Mouse (Mus musculus) spleen, postnatal 4 days (tissue): ENCODE measurements around the gene Cdkal1.

Source experiments
- DNase-seq, 2 experiments: peaks; one replicate each; pipeline ENCODE4 v3.0.0; 2022; ENCODE audit warnings: low spot score in 2 of 2

Cdkal1 gene

DNA sequence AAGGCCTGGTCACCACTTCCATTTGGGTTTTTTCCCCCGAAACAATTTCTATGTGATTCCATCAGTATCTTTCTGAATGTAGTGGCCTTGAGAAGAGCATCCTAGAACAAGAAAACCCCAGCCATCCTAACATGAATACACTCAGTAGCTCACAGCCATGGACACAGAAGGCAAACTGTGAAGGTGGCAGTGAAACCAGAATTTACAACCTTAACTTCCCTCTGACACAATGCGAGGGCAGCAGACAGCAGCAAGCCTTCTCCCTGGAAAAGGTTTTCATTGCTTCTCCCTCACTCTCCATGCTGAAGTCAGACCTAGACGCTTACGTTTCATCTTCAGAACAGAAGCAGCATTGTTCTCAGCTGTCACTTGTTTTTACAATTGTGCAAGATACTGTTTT lies 87.9 kb downstream of the Cdkal1 start:
- DNase-seq, result no peak

DNA sequence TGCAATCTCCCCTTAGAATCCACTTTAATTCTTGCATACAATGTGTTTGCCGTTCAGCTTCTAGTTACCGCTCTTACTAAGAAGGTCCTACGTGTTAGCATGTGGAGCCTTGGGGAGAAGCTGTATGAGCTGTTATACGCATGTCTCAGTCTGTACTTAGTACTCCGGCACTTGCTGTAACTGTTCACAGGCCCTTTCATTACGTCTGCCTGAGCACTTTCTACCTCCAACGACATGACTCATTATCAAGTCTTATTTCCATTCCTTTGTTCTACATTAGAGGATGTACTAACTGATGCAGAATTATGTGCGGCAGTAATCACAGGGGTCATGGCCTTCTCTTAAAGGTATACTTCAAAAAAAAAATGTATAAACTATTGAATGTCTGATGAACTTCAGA lies 89.1 kb downstream of the Cdkal1 start:
- DNase-seq, result no peak

DNA sequence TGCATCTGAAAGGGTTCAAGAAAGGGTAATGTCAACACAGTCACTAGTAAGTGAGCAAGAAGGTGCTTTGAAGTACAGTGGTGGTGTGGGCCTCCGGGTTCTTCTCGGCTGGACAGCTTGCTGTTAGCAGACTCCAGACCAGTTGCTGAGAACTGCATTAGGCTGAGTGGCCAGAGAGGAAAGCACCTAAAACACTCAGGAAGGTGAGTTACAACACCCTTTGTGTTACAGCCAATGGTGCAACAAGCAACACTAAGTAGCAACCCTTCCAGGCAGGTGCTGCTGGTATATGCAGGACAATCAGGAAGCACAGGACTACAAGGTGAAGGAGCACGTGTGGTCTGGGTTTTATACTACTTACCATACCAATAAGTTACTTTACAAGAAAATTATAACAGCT lies 90.2 kb downstream of the Cdkal1 start:
- no peak for DNase-seq

DNA sequence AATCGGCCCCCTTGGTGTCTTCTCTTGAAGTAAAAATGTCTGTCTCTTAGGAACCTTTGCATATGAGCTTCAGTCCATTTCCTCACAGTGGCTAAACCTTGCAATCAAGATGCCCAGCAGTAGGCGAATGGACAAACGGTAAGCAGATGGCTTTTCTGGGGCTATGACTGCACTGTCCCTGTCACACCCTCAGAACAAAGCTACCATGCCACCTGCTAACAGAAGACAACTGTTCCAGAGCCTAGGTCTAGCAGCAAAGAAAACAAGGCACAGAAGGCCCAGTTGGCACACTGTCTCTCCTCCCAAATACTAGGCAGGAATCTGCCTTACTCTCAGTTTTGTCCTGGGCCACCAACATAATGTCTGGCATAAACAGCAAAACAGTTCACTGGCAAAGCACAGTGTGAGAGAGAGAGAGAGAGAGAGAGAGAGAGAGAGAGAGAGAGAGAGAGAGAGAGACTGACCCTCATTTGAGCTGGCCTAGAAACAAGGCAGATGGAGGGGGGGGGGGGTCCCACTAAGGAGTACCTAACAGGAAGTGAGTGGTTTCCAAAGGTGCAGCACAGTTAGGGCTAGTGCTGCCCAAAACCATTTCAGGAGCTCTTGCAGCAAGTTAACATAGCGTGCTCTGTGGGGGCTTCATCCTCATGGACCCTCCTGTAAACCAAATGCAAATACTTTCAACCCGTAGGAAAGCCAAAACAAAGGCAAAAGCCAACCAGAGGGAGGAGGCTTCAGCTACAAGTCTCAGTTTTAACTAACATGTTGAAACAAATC lies 95.6 kb downstream of the Cdkal1 start:
- DNase-seq, result no peak

DNA sequence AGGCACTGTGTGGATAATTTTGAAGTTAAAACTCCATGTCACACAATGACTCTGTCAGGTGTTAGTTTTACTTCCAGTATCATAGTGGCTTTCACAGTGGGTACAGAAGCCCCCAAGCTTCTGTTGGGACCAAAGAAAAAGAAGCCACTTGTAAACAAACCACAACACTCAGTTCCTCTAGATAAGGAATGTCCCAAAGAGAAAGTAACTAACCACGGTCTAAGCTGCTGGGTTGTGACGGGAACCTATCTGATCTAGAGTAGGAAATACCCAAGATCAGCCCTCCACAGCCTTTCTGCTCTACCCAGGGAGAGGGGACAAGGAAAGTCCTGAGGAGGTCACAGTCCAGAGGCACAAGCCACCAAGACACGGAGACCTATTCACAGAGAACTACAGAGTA lies 99.4 kb downstream of the Cdkal1 start:
- DNase-seq, result no peak

DNA sequence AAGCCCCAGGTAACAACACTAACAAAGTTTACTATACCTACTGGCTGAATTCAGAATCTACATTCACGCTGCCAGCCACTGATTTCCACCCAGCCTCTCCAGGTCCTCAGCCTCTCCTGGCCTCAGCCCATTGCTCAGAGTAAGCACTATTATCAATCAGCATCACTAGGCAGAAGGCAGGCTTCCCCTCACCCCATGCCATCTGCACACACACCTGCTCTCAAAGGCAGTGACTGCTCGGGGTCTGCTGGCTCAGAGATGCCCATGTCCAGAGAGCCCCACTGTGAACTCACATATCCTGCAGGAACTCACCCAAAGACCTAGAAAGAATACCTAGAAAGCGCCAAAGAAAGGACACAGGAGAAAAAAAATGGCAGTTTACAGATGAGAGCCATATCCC lies 102.2 kb downstream of the Cdkal1 start:
- DNase-seq, result no peak

DNA sequence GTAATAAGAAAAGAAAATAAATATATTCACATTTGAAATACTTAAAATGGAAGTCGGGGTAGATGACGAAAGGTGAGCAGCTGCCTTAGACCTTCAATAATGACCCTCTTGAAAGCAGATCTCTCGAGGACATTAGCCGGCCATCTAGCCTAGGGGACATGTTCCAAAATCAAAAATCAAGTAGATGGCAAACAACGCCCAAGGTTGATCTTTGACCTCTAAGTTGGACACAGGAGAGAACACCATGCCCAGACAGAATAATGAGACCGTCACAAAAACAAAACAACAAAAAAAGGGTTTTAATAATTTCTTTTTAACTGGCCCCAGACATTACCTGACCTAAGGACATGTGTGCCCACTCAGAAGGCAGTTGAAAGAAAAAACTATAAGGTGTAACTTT lies 103.4 kb downstream of the Cdkal1 start:
- no peak for DNase-seq

DNA sequence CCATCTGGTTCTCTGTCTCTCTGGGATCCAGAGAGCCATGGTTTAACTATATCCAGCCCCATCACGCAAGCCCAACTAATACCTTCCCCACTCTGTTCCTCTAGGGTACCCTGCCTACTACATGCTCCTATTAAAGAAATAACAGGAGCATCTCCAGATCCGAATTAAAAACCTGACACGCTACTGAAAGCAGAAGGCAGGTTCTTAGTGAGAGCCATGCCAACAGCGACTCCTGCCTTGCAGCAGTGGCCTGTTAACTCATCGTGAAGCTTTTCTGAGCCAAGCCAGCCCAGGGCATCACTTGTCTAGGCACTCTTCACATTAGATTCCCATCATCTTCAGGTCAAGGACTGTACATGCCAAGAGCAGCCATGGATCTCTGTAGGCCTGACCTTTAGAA lies 104.3 kb downstream of the Cdkal1 start:
- no peak for DNase-seq

DNA sequence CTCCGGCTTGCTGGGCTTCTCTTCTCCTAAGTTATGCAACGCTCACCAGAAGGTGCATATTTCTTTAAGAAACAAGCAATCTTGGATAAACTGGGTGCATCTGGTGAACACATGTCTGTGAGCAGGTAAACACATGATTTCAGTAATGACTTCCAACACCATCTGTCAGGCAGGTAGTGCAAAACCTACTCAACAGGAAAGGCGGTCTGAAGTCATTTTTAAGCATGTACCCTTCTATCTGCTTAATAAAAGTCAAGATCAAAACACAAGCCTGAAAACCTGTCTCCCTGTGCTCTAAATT lies 108.2 kb downstream of the Cdkal1 start:
- DNase-seq, result no peak

DNA sequence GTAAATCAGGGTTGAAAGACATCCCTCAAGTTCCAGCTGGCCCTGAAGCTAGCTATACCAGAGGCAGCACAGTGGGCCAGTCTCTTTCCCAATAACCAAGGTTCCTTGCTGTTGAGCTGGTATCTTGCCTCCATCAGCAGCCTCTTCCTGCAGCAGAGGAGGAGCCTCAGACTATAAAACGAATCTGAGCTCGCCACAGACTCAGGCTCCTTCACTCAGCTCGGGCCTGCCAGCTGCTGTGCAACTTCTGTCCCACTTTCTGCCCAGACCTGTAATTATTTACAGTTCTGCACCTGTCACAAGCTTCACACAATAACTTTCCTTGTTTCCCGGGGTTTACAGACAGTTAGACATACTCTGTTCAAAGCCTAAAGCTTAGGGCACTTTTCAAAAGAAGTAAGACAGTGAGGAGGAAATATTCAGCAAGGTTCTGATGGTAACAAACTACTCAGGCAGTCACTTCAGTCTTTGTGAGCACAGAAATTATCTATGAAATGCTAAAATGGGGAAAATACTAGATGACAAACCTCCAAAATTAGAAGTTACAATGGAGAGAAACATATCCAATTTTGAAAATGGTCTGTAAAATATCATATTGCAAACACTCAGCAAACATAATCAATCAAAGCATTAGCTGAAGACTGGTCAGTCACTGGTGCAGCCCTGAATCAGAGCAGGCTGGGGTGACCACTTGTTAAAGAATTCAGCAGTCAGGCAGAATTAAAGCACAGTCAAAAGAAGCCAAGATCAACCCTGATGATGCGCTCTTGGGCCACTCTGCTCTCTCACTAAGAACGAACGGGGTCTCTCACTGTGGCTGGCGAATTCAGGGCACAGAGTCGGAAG lies 108.8 kb downstream of the Cdkal1 start:
- no peak for DNase-seq

DNA sequence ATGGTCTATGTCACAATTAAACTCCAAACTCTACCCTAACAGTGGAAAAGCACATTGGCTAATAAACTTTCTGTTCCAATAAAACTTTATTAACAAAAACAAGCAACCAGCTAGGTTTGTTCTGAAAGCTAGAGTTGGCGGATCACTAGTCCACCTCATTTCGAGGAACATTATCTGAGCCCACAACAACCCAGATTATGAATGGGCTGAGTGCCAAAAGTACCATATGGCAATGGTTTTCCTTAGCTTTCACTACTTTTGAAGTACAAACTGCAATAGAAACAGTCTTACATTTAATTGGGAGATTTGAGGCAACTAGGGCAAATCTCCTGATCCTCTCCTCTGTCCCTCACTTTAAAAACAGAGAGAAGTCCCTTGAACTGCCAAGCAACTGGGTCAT lies 110.4 kb downstream of the Cdkal1 start:
- DNase-seq, result no peak

DNA sequence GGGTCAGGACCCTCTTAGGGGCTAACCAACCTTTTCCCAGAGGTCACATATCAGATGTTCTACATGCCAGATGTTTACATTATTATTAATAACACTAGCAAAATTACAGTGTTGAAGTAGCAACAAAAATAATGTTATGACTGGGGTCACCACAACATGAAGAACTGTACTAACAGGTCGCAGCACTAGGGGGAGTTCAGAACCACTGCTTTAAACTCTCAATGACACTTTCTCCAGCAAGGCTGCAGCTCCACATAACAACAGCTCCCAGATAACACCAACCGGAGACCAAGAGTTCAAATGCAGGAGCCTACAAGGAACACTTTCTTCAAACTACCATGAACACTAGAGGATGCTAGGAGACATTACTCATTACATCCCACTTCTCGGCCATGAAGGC lies 111.3 kb downstream of the Cdkal1 start:
- DNase-seq, result no peak

DNA sequence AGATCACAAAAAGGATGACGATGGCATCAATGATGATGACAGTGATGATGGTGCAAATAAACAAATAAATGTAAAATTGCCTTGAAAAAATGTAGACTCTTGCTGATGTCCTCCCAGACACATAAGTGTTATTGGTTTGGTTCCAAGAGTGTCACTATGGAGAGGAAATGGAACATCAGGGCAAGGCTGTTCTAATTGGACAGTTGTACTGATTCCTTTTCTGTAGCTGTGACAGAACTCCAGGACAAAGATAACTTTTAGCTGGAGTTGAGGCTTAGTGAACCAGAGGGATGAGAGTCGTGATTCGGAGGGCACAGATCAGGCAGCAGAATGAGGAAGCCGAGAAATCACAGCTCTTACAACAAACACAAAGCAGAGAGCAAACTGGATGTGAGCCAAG lies 111.7 kb downstream of the Cdkal1 start:
- no peak for DNase-seq

DNA sequence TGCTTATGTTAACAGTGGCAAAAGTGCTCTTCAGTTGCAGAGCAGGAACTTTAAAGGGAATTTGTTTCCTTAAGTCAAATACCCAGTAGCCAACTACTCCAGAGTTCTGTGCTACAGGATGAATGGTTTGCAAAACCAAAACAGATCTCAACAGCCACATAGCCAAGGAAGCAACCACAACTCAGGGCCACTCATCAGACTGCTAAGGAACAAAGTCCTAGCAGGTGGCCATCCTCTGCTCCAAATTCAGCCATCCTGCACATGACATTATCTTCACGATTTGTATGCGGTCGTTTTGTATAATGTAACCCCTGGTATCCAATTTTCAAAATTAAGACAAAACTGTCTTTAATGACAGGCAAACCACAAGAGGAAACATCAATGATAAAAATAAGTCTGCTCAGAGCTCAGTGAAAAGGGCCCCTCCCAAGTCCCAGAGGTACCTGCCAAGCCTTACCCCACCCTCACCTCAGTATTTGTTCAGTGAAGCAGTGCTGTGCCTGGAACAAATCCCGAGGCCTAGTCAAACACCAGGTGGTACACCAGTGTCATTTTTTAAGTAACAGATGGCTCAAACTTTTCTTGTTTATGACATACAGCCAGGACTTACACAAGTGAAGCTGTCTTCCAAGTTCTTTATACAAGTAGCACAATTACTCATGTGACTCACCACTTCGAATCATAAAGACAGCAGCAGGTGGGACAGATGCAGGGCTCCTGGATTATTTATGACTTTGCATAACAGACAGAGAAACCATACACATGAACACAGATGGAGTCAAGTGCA lies 117.6 kb downstream of the Cdkal1 start:
- DNase-seq, result no peak

DNA sequence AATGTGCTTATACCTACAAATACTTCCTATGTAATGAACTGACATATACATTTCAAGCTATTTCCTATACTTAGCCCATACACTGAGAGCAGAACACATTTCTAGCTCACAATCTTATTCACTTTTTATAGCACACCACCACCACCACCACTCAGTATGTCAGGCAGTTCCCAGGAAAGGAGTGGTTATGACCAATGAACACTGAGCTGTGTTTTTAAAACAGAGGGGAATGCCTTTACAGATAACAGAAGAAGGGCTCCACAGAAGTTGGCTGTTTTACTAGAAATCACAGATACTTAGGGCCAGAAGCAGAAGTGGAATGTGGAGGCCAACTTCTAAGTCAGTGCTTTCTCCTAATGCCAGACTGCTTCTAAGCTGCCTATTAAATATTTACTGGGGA lies 121.0 kb downstream of the Cdkal1 start:
- DNase-seq, result no peak

DNA sequence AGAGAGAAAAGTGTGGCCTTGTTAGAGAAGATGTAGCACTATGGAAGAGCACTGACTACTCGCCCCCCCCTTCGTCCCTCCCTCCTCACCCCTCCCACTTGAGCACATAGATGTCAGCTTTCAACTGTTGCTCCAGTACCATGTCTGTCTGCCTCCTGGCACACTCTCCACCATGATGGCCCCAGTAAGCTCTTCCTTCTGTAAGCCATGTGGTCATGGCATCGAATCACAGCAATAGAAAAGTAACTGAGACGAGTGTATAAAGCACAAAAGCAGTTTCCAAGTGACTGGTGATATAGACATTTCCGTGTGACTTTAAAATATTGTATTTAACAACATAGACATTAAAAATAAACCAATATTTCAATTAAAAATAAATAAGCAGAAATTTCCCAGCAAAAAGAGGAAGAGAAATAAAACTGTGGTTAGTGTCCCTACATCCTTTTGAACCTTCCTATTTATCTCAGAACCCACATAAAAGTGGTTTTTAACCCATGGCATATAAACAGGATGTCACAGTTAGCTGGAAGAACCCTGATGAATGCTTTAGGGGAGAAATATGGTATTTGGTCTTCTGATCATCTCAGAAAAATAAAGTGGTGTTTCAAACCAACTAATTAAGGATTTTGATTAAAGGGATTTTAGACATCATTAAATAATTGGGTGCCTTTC lies 129.2 kb downstream of the Cdkal1 start:
- no peak for DNase-seq

DNA sequence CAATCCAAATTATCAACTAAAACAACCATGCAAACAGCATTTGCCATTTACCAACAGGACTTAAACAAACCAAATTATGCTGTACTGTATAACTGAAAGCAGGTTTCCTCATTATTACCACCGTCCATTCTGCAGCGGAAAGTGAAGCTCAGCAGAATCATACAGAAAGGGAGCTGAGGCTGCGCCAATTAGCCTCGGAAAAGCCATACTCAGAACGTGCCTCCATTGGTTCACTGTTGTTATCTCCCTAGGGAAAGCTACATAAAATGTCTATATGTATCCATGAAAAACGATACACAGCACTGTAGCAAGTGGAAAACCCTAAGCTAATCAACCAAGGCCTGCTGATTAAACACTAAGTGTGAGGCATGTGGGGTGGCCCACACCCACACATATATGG lies 130.6 kb downstream of the Cdkal1 start:
- DNase-seq, result no peak

DNA sequence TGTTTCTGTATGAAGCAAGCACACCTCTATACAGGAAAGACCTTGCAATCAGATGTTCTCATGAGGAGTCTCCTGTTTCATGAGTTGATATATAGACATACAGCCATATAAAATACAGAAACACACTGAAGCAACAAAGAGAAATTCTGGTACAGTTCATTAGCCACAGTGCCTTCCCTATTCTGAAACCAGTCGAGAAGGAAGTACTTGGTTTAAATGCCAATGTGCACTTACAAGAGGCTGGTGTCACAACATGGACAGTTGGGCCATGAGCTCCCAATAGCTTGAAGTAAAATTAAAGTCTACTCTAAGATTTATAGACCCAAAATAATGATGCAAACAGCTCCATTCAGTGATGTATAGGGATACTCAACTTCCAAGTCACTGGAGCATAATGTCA lies 132.3 kb downstream of the Cdkal1 start:
- no peak for DNase-seq

DNA sequence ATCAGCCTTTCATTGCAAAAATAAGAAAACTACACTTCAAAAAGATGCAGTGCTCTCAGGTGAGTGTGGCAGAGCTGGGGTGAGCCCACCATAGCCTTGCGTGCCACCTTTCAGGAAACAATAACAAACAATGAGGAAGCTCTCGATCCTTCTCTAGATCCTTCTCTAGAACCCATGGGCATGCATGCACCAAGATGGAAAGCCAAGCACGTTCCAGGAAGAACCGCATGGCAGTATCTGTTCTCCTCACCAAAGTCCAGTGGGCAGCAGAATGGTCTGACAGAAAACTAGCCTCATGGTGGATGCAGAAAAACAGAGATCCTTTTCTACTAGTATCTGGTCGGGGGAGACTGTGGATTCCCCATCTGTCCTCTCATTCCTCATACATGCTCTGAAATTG lies 134.3 kb downstream of the Cdkal1 start:
- DNase-seq, result no peak

DNA sequence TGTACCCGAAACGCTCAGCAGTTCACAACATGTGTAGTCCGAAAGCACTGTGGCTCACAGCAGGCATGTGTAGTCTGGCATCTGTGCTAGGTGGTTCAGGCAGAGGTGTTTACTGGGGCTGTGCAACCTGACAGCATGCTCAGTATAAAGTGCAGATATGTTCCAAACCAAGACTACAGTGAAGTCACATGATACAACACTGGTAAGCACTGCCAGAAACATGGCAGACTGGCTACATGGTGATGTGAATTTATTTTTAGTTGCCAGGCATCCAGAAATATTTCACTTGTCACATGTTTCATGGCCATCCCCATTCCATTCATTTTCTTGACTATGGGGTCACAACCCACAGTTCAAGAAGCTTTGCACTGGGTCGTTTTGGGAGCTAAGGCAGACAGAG lies 138.9 kb downstream of the Cdkal1 start:
- no peak for DNase-seq

DNA sequence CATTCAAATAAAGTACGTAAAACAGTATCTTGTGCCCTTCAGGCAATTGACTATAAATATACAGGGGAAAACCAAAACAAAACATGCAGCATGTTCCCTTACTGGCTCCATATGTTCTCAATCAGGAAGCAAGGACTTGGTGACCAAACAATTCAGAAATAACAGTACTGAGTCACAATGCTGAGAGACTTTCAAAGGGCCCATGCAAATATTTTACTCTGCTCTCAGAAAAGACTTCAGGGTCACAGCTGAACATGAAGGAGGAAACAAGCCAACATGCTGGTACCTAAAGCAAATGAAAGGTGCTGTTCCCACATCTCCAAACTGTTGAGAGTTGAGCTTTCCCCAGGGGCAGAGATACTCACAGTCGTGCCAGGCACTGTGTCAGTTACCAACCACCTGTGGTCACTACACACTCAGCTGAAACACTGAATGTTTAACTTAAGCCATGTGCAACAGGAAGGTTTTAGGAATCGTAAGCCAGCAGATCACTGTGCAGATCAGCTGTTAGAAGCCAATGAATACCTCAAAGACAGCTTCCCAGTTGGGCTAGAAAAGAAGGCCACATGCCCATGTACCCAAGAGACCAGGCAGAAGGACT lies 140.1 kb downstream of the Cdkal1 start:
- DNase-seq, result no peak

DNA sequence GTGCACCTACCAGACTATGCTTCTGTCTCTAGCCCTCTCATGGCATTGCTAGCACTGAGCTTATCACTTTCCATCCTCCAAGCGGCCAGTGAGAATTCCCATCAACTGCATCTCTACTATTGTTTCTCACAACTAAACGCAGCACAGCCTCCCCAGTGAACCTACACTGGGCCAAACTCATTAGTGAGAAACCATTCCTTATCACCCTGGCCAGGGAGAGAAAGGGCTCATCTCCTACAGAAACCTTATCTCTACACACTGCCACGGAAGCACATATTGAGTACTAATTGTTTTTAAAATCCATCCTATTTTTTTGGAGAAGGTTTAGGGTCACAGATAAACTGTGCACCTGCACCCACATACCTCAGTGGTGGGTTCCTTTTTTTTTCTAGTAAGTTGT lies 147.9 kb downstream of the Cdkal1 start:
- DNase-seq, result no peak
